Mouse (Mus musculus): Measurements from ENCODE around the gene Zfp472. TPM values are rescaled to one million over a fixed set of nuclear protein-coding genes. Genes with fewer than 3 reads are reported as not detected.

Gene Zfp472
- polyA plus RNA-seq, 1 experiment from 2014 or later, result 9.0 TPM

Other genes starting within 250 kb of the Zfp472 start
- gene Zfp871, start 177.5 kb upstream of the Zfp472 start, polyA plus RNA-seq (2014; fragmentation: Nextera tagmentation; extraction: Ambion mirVana), result 39.8 and 53.0 TPM in 2 replicates
- gene Zfp811, start 155.9 kb upstream of the Zfp472 start, polyA plus RNA-seq (2014; fragmentation: Nextera tagmentation; extraction: Ambion mirVana), result 2.8 and 3.5 TPM in 2 replicates
- gene Zfp799, start 135.6 kb upstream of the Zfp472 start, polyA plus RNA-seq (2014; fragmentation: Nextera tagmentation; extraction: Ambion mirVana), result 14.5 and 15.4 TPM in 2 replicates
- gene Zfp870, start 74.2 kb upstream of the Zfp472 start, polyA plus RNA-seq (2014; fragmentation: Nextera tagmentation; extraction: Ambion mirVana), result 8.7 and 8.9 TPM in 2 replicates
- not detected in 2 replicates for gene Cyp4f14, start 48.5 kb upstream of the Zfp472 start, polyA plus RNA-seq (2014; fragmentation: Nextera tagmentation; extraction: Ambion mirVana)
- 11.6 and 12.8 TPM in 2 replicates for gene Cyp4f13, start 18.4 kb upstream of the Zfp472 start, polyA plus RNA-seq (2014; fragmentation: Nextera tagmentation; extraction: Ambion mirVana)
- gene Zfp952, start 27.3 kb downstream of the Zfp472 start, polyA plus RNA-seq (2014; fragmentation: Nextera tagmentation; extraction: Ambion mirVana), result 9.4 and 10.7 TPM in 2 replicates
- 8.6 and 12.8 TPM in 2 replicates for gene Zfp763, start 67.6 kb downstream of the Zfp472 start, polyA plus RNA-seq (2014; fragmentation: Nextera tagmentation; extraction: Ambion mirVana)
- not detected in 2 replicates for gene 4921501E09Rik, start 102.2 kb downstream of the Zfp472 start, polyA plus RNA-seq (2014; fragmentation: Nextera tagmentation; extraction: Ambion mirVana)
- 7.8 and 9.0 TPM in 2 replicates for gene Zfp563, start 123.5 kb downstream of the Zfp472 start, polyA plus RNA-seq (2014; fragmentation: Nextera tagmentation; extraction: Ambion mirVana)
- 0.06 TPM in 1 of 2 replicates, not detected in the other for gene Morc2b, start 173.9 kb downstream of the Zfp472 start, polyA plus RNA-seq (2014; fragmentation: Nextera tagmentation; extraction: Ambion mirVana)
- gene Olfr55, start 202.6 kb downstream of the Zfp472 start, polyA plus RNA-seq (2014; fragmentation: Nextera tagmentation; extraction: Ambion mirVana), result not detected in 2 replicates
- gene Olfr239, start 225.5 kb downstream of the Zfp472 start, polyA plus RNA-seq (2014; fragmentation: Nextera tagmentation; extraction: Ambion mirVana), result 0.09 TPM in 1 of 2 replicates, not detected in the other

Data from embryonic facial prominence, embryonic 14.5 days (tissue).